Mouse (Mus musculus) forebrain, embryonic 15.5 days (tissue): ENCODE data around the gene Rpl9. TPM values are rescaled to one million over a fixed set of nuclear protein-coding genes. Genes with fewer than 3 reads are reported as not detected.

Source experiments
- ATAC-seq: fragments of 200-750 bp; cut with Nextera tagmentation; replicated peaks from 2 replicates; pipeline ENCODE4 v1.8.0; 2017; ENCODE audit warnings: mild to moderate bottlenecking, moderate TSS enrichment, moderate library complexity
- H3K27ac ChIP-seq: fragments of 300-500 bp; sonication (generic); replicated peaks from 2 replicates; pipeline ENCODE4 v1.5.1; 2015; ENCODE audit warnings: mild to moderate bottlenecking, inconsistent platforms
- H3K27me3 ChIP-seq: fragments of 300-500 bp; sonication (generic); 2 replicates; pipeline ENCODE4 v1.6.1; 2015; ENCODE audit warnings: inconsistent platforms
- H3K36me3 ChIP-seq: fragments of 300-500 bp; sonication (generic); 2 replicates; pipeline ENCODE4 v1.6.1; 2015; ENCODE audit warnings: mild to moderate bottlenecking, inconsistent platforms
- H3K4me1 ChIP-seq: fragments of 300-500 bp; sonication (generic); 2 replicates; pipeline ENCODE4 v1.6.1; 2015; ENCODE audit warnings: inconsistent platforms
- H3K4me2 ChIP-seq: fragments of 300-500 bp; sonication (generic); replicated peaks from 2 replicates; pipeline ENCODE4 v1.6.1; 2015; ENCODE audit warnings: mild to moderate bottlenecking, inconsistent platforms
- H3K4me3 ChIP-seq: fragments of 300-500 bp; sonication (generic); 2 replicates; pipeline ENCODE4 v1.5.1; 2015; ENCODE audit warnings: mild to moderate bottlenecking, inconsistent platforms
- H3K9ac ChIP-seq: fragments of 300-500 bp; sonication (generic); replicated peaks from 2 replicates; pipeline ENCODE4 v1.6.1; 2015; ENCODE audit warnings: mild to moderate bottlenecking, inconsistent platforms
- H3K9me3 ChIP-seq: fragments of 300-500 bp; sonication (generic); 2 replicates; pipeline ENCODE4 v1.6.1; 2016; ENCODE audit warnings: inconsistent platforms
- WGBS: fragments of 180-500 bp; shearing (Covaris S2); methylation state at CpG from one replicate; pipeline ENCODE4 v1.1.7; 2015; ENCODE audit warnings: mixed read lengths; 5-methylcytosine and 5-hydroxymethylcytosine counted together
- polyA plus RNA-seq: library from polyadenylated mRNA; unstranded; fragments of >200 nt; fragmentation: Nextera tagmentation; extraction: Ambion mirVana; gene quantifications from 2 replicates; pipeline ENCODE4 v1.2.1, GENCODE M21; 2015

The Rpl9 gene
- polyA plus RNA-seq, 1 experiment from 2014 or later = 635 TPM

GRCm38 (mm10) chr5:65419136-65419535 lies 27.9 kb upstream of the Rpl9 start:
- Histone ChIP-seq H3K36me3 (peaks cover 72% of the 10 kb centered on the region), H3K9ac (no peak overlapping the region), H3K4me1 (peaks cover 5% of the 10 kb centered on the region; the same call in 1 of the 2 replicates)

GRCm38 (mm10) chr5:65415653-65416458 lies 24.6 kb upstream of the Rpl9 start:
- no peak overlapping the region for H3K9ac ChIP-seq
- H3K36me3 ChIP-seq = peaks cover 67% of the 10 kb centered on the region

More at GRCm38 (mm10) chr5:65419136-65419535, 27.9 kb upstream of the Rpl9 start:
- ATAC-seq = no peak
- Histone ChIP-seq H3K9me3 (no peaks in the 10 kb centered on the region), H3K4me2 (no peak overlapping the region), H3K27me3 (no peaks in the 10 kb centered on the region), H3K4me3 (no peak overlapping the region), H3K27ac (no peak overlapping the region)
- WGBS = 66% methylated on average over 10 of the region's 10 CpGs

GRCm38 (mm10) chr5:65407989-65408388 lies 16.7 kb upstream of the Rpl9 start:
- no peak overlapping the region for H3K9ac ChIP-seq
- no peaks in the 10 kb centered on the region for H3K4me1 ChIP-seq
- no peak overlapping the region for H3K4me3 ChIP-seq
- 0 out of 2 replicates have a peak, but pooled peaks have one; percentile 29 for ATAC-seq
- H3K27ac ChIP-seq = 0 out of 2 replicates have a peak overlapping the region, but pooled peaks have one; percentile 31
- H3K4me2 ChIP-seq = no peak overlapping the region
- WGBS = 13% methylated on average over 12 of the region's 12 CpGs
- peaks cover 65% of the 10 kb centered on the region for H3K36me3 ChIP-seq
- H3K27me3 ChIP-seq = no peaks in the 10 kb centered on the region
- H3K9me3 ChIP-seq = no peaks in the 10 kb centered on the region

More at GRCm38 (mm10) chr5:65415653-65416458, 24.6 kb upstream of the Rpl9 start:
- no peak overlapping the region for H3K4me2 ChIP-seq
- peaks cover 5% of the 10 kb centered on the region; the same call in 1 of the 2 replicates for H3K4me1 ChIP-seq
- no peak overlapping the region for H3K4me3 ChIP-seq
- no peak; the same call in 1 of the 2 replicates for ATAC-seq
- 17% methylated on average over 26 of the region's 26 CpGs for WGBS
- H3K9me3 ChIP-seq = no peaks in the 10 kb centered on the region
- H3K27me3 ChIP-seq = no peaks in the 10 kb centered on the region
- no peak overlapping the region for H3K27ac ChIP-seq

GRCm38 (mm10) chr5:65401251-65401994 lies 10.2 kb upstream of the Rpl9 start:
- no peaks in the 10 kb centered on the region for H3K4me1 ChIP-seq
- no peak overlapping the region for H3K27ac ChIP-seq
- no peaks in the 10 kb centered on the region for H3K9me3 ChIP-seq
- H3K4me3 ChIP-seq = no peak overlapping the region
- H3K27me3 ChIP-seq = no peaks in the 10 kb centered on the region
- no peak overlapping the region for H3K9ac ChIP-seq
- no peak overlapping the region for H3K4me2 ChIP-seq
- ATAC-seq = peak; percentile 69; the same call in 1 of the 2 replicates
- WGBS = 28% methylated on average over 2 of the region's 2 CpGs
- peaks cover 67% of the 10 kb centered on the region for H3K36me3 ChIP-seq

DNA sequence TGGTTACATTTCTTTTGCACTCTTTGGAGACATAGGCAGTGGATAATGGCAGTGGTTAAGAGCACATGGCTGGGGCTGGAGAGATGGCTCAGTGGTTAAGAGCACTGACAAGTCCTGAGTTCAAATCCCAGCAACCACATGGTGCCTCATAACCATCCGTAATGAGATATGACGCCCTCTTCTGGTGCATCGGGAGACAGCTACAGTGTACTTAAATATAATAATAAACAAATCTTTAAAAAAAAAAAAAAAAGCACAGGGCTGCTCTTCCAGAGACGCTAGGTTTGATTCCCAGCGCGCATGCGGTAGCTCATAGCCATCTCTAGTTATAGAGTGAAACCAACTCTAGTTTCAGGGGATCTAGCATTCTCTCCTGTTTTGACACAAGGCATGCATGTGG lies 3.2 kb upstream of the Rpl9 start:
- peaks cover 24% of the 10 kb centered on the region for H3K4me1 ChIP-seq
- no peaks in the 10 kb centered on the region for H3K27me3 ChIP-seq
- no peak overlapping the region for H3K4me2 ChIP-seq
- WGBS = 89% methylated on average over 7 of the region's 7 CpGs
- H3K4me3 ChIP-seq = no peak overlapping the region
- H3K9ac ChIP-seq = no peak overlapping the region
- no peak for ATAC-seq
- no peak overlapping the region for H3K27ac ChIP-seq
- H3K9me3 ChIP-seq = no peaks in the 10 kb centered on the region
- H3K36me3 ChIP-seq = peaks cover 44% of the 10 kb centered on the region

- H3K36me3 ChIP-seq = peaks cover 53% of the 10 kb centered on the region
- H3K4me3 ChIP-seq = peak overlapping the region; percentile 92
- no peaks in the 10 kb centered on the region for H3K27me3 ChIP-seq
- H3K4me2 ChIP-seq = peak overlapping the region; percentile 76
- peak overlapping the region; percentile 63 for H3K27ac ChIP-seq
- 2% methylated on average over 12 of the region's 12 CpGs for WGBS
- peak overlapping the region; percentile 69 for H3K9ac ChIP-seq
- no peaks in the 10 kb centered on the region for H3K9me3 ChIP-seq
- ATAC-seq = peak; percentile 34
- peaks cover 32% of the 10 kb centered on the region for H3K4me1 ChIP-seq
Observed at GRCm38 (mm10) chr5:65391753-65392152, 509 bp upstream of the Rpl9 start.

GRCm38 (mm10) chr5:65387008-65387867 lies 4.0 kb downstream of the Rpl9 start:
- H3K36me3 ChIP-seq = peaks cover 48% of the 10 kb centered on the region
- no peaks in the 10 kb centered on the region for H3K9me3 ChIP-seq
- H3K4me1 ChIP-seq = peaks cover 24% of the 10 kb centered on the region
- WGBS = 82% methylated on average over 6 of the region's 6 CpGs
- no peak overlapping the region for H3K4me3 ChIP-seq
- no peaks in the 10 kb centered on the region for H3K27me3 ChIP-seq
- H3K27ac ChIP-seq = no peak overlapping the region
- no peak overlapping the region for H3K9ac ChIP-seq
- no peak for ATAC-seq
- no peak overlapping the region for H3K4me2 ChIP-seq

DNA sequence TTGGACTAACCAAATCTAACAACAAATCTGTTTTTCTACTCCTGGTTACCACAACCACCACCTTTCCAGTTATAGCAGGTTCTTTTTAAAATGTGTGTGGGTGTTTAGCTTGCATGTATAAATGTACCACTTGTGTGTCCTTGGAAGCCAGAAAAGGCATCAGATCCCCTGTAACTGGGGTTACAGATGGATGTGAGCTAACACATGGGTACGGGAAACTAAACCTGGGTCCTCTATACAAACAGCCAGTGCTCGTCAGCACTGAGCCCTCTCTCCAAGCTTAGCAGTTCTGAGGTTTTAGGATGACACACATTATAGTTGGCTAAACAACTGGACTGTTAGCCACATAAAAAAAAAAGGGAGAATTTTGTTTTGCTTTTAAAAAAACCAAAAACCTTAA lies 5.5 kb downstream of the Rpl9 start:
- no peak overlapping the region for H3K27ac ChIP-seq
- H3K9me3 ChIP-seq = no peaks in the 10 kb centered on the region
- H3K36me3 ChIP-seq = peaks cover 48% of the 10 kb centered on the region
- H3K27me3 ChIP-seq = no peaks in the 10 kb centered on the region
- H3K4me1 ChIP-seq = peaks cover 18% of the 10 kb centered on the region
- no peak for ATAC-seq
- H3K9ac ChIP-seq = no peak overlapping the region
- 71% methylated on average over 2 of the region's 2 CpGs for WGBS
- no peak overlapping the region for H3K4me3 ChIP-seq
- no peak overlapping the region for H3K4me2 ChIP-seq

- Histone ChIP-seq H3K4me1 (no peaks in the 10 kb centered on the region), H3K9me3 (no peaks in the 10 kb centered on the region), H3K36me3 (no peaks in the 10 kb centered on the region), H3K4me2 (no peak overlapping the region), H3K4me3 (no peak overlapping the region), H3K9ac (no peak overlapping the region), H3K27me3 (no peaks in the 10 kb centered on the region), H3K27ac (no peak overlapping the region)
- no peak for ATAC-seq
- 86% methylated on average over 7 of the region's 7 CpGs for WGBS
Observed at GRCm38 (mm10) chr5:65374746-65375145, 16.5 kb downstream of the Rpl9 start.

GRCm38 (mm10) chr5:65371551-65371950 lies 19.7 kb downstream of the Rpl9 start:
- no peak overlapping the region for H3K27ac ChIP-seq
- no peak overlapping the region for H3K9ac ChIP-seq
- WGBS = 95% methylated on average over 7 of the region's 7 CpGs
- H3K27me3 ChIP-seq = no peaks in the 10 kb centered on the region
- no peaks in the 10 kb centered on the region for H3K4me1 ChIP-seq
- H3K9me3 ChIP-seq = no peaks in the 10 kb centered on the region
- H3K4me2 ChIP-seq = no peak overlapping the region
- ATAC-seq = no peak
- no peaks in the 10 kb centered on the region for H3K36me3 ChIP-seq
- no peak overlapping the region for H3K4me3 ChIP-seq

DNA sequence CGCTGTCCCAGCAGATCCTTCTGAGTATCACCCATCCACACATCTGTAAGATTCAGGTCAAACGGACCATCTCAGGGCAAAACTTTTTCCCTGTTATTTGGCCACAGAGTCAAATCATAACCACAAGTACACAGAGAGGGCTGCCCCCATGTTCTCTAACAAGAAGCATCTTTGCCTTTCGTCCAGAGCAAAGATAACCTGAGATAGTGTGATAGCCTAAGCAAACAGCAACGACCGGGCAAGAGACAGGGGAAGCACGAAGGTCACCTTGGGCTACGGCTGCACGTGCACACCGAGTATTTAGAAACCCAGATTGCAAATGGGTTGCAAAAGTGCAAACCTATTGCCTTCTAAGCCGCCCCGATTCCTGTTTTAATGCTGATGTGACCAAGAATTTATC lies 23.4 kb downstream of the Rpl9 start:
- H3K4me2 ChIP-seq = no peak overlapping the region
- no peaks in the 10 kb centered on the region for H3K27me3 ChIP-seq
- H3K9ac ChIP-seq = no peak overlapping the region
- H3K4me1 ChIP-seq = no peaks in the 10 kb centered on the region
- no peak overlapping the region for H3K4me3 ChIP-seq
- no peaks in the 10 kb centered on the region for H3K9me3 ChIP-seq
- WGBS = 92% methylated on average over 11 of the region's 11 CpGs
- no peak overlapping the region for H3K27ac ChIP-seq
- no peak for ATAC-seq
- H3K36me3 ChIP-seq = no peaks in the 10 kb centered on the region
